ENCODE assay signal across 25 mouse cellular contexts in the genomic region with DNA sequence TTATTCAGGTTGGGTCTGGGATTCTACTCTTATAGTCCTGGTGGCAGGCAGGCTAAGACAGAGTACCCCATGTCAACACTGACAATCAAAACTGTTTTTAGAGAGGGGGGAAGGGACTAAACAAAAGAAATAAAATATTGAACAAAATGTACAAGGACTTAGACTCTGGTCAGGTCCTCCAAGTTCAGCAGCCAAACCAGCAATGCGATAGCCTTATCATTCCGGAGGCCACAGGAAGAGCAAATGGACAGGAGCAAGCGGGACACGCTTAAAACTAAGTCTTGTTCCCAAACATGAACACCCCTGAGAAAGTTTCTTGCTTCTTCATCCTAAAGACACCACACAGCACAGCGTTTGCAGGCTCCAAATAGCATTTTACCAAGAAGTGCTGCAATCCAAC. TPM values are rescaled to one million over a fixed set of nuclear protein-coding genes. Genes with fewer than 3 reads are reported as not detected.
DNase-seq lines count a peak whose midpoint lies in the region; ATAC-seq and TF ChIP-seq lines count a peak whose summit lies in the region.
"Had no signal": no experiment of that assay in that cellular context is flagged by ENCODE, and none has a peak within 500 bp of the region (broad histone marks: within the 10 kb centered on the region; RNA-seq: fewer than 3 reads in every experiment).

No protein-coding gene starts in this region.

- H3K4me1 ChIP-seq in embryonic facial prominence, embryonic 15.5 days: peaks cover 52% of the 10 kb centered on the region
- H3K4me1 ChIP-seq in embryonic facial prominence, embryonic 10.5 days: peaks cover 58% of the 10 kb centered on the region
- H3K4me1 ChIP-seq in heart, embryonic 12.5 days (replicated peaks): peaks cover 87% of the 10 kb centered on the region
- peaks cover 82% of the 10 kb centered on the region for H3K4me1 ChIP-seq in heart, embryonic 15.5 days (replicated peaks)
- peaks cover 81% of the 10 kb centered on the region for H3K4me1 ChIP-seq in heart, embryonic 10.5 days
- peaks cover 47% of the 10 kb centered on the region for H3K4me1 ChIP-seq in liver, adult 2 months (ENCODE audit: control insufficient read depth, insufficient read depth, low read length)
- peaks cover 37% of the 10 kb centered on the region for H3K4me1 ChIP-seq in liver, embryonic 11.5 days (replicated peaks; ENCODE audit: control insufficient read depth, insufficient read depth, low read length)

- H3K36me3 ChIP-seq in embryonic facial prominence, embryonic 15.5 days: no peaks in the 10 kb centered on the region
- H3K36me3 ChIP-seq in embryonic facial prominence, embryonic 10.5 days (replicated peaks): peaks cover 11% of the 10 kb centered on the region; the same call in 1 of the 2 replicates
- H3K36me3 ChIP-seq in heart, embryonic 12.5 days: peaks cover 23% of the 10 kb centered on the region
- H3K36me3 ChIP-seq in heart, embryonic 15.5 days: peaks cover 12% of the 10 kb centered on the region; the same call in 1 of the 2 replicates
- peaks cover 43% of the 10 kb centered on the region for H3K36me3 ChIP-seq in heart, embryonic 10.5 days
- no peaks in the 10 kb centered on the region for H3K36me3 ChIP-seq in liver, adult 2 months (ENCODE audit: control insufficient read depth, insufficient read depth, low read length)
- H3K36me3 ChIP-seq in liver, embryonic 11.5 days (ENCODE audit: control insufficient read depth, insufficient read depth, low read length): no peaks in the 10 kb centered on the region
- H3K36me3 ChIP-seq: forebrain, embryonic 15.5 days; G1E had no signal

- intact Hi-C loops in heart, postnatal 25 days (cut with DNase I): no loop called here

- ATAC-seq in embryonic facial prominence, embryonic 15.5 days (ENCODE audit: insufficient number of reproducible peaks, low FRiP score, low TSS enrichment, low read depth): no peak
- no peak for ATAC-seq in heart, embryonic 12.5 days (ENCODE audit: insufficient number of reproducible peaks, low FRiP score)
- no peak for ATAC-seq in heart, embryonic 15.5 days (replicated peaks; ENCODE audit: insufficient number of reproducible peaks, insufficient read depth, low FRiP score, low read depth)
- ATAC-seq in liver, embryonic 11.5 days (replicated peaks; ENCODE audit: low FRiP score): no peak
- ATAC-seq: activated CD4-positive, CD25-positive, alpha-beta regulatory T cell, adult 4 months; CD4-positive, CD25-positive, alpha-beta regulatory T cell, adult 4 months; forebrain, embryonic 13.5 days; forebrain, embryonic 15.5 days; Patski had no signal

- peaks cover 12% of the 10 kb centered on the region; the same call in 1 of the 2 replicates for H3K79me2 ChIP-seq in liver, adult 2 months (ENCODE audit: control insufficient read depth, insufficient read depth, low read length)

- no peak overlapping the region for H3K9ac ChIP-seq in embryonic facial prominence, embryonic 15.5 days
- H3K9ac ChIP-seq in heart, embryonic 12.5 days: no peak overlapping the region
- no peak overlapping the region for H3K9ac ChIP-seq in heart, embryonic 15.5 days
- H3K9ac ChIP-seq in liver, adult 2 months (ENCODE audit: low read depth, low read length): no peak overlapping the region
- no peak overlapping the region for H3K9ac ChIP-seq in liver, embryonic 11.5 days (ENCODE audit: low read depth, low read length)
- H3K9ac ChIP-seq: embryonic facial prominence, embryonic 13.5 days; forebrain, embryonic 13.5 days; forebrain, embryonic 15.5 days had no signal

- H3K4me3 ChIP-seq in embryonic facial prominence, embryonic 15.5 days (replicated peaks): no peak overlapping the region
- no peak overlapping the region for H3K4me3 ChIP-seq in embryonic facial prominence, embryonic 10.5 days
- no peak overlapping the region for H3K4me3 ChIP-seq in heart, embryonic 12.5 days
- no peak overlapping the region for H3K4me3 ChIP-seq in heart, embryonic 15.5 days
- no peak overlapping the region for H3K4me3 ChIP-seq in heart, embryonic 10.5 days
- no peak overlapping the region for H3K4me3 ChIP-seq in liver, adult 2 months (ENCODE audit: insufficient read depth, low read depth, low read length)
- no peak overlapping the region for H3K4me3 ChIP-seq in liver, embryonic 11.5 days (ENCODE audit: low read depth, low read length)
- H3K4me3 ChIP-seq: embryonic facial prominence, embryonic 13.5 days; forebrain, embryonic 13.5 days; forebrain, embryonic 15.5 days had no signal

- 0 out of 2 replicates have a peak overlapping the region, but pooled peaks have one; percentile 34 for H3K27ac ChIP-seq in embryonic facial prominence, embryonic 15.5 days (replicated peaks)
- H3K27ac ChIP-seq in embryonic facial prominence, embryonic 10.5 days (replicated peaks): no peak overlapping the region
- H3K27ac ChIP-seq in heart, embryonic 12.5 days (ENCODE audit: poor library complexity, severe bottlenecking): peak overlapping the region; percentile 44
- H3K27ac ChIP-seq in heart, embryonic 15.5 days: peak overlapping the region; percentile 94
- no peak overlapping the region for H3K27ac ChIP-seq in heart, embryonic 10.5 days
- no peak overlapping the region for H3K27ac ChIP-seq in liver, adult 2 months (replicated peaks; ENCODE audit: insufficient read depth, low read depth, low read length)
- H3K27ac ChIP-seq in liver, embryonic 11.5 days (ENCODE audit: low read depth, low read length): no peak overlapping the region
- H3K27ac ChIP-seq: embryonic facial prominence, embryonic 13.5 days; forebrain, embryonic 13.5 days; forebrain, embryonic 15.5 days had no signal

- 93% methylated on average over 5 of the region's 5 CpGs for WGBS in embryonic facial prominence, embryonic 15.5 days
- 94% methylated on average over 5 of the region's 5 CpGs for WGBS in embryonic facial prominence, embryonic 10.5 days
- 55% methylated on average over 5 of the region's 5 CpGs for WGBS in heart, embryonic 12.5 days
- 67% methylated on average over 5 of the region's 5 CpGs for WGBS in heart, embryonic 15.5 days
- 70% methylated on average over 5 of the region's 5 CpGs for WGBS in heart, embryonic 10.5 days
- 38% methylated on average over 5 of the region's 5 CpGs for WGBS in liver, adult 2 months
- WGBS in liver, embryonic 11.5 days: 83% methylated on average over 5 of the region's 5 CpGs

- TF ChIP-seq POLR2A in liver, adult 2 months (IDR thresholded peaks at IDR 0.05; ENCODE audit: extremely low read depth, insufficient read depth, low read length): no peak

- no peaks in the 10 kb centered on the region for H3K27me3 ChIP-seq in embryonic facial prominence, embryonic 15.5 days
- H3K27me3 ChIP-seq in embryonic facial prominence, embryonic 10.5 days (replicated peaks; ENCODE audit: low read depth, poor library complexity, severe bottlenecking): no peaks in the 10 kb centered on the region
- no peaks in the 10 kb centered on the region for H3K27me3 ChIP-seq in heart, embryonic 12.5 days (replicated peaks)
- no peaks in the 10 kb centered on the region for H3K27me3 ChIP-seq in heart, embryonic 15.5 days
- H3K27me3 ChIP-seq in heart, embryonic 10.5 days (ENCODE audit: insufficient read depth, poor library complexity, severe bottlenecking): no peaks in the 10 kb centered on the region
- no peaks in the 10 kb centered on the region for H3K27me3 ChIP-seq in liver, adult 2 months (ENCODE audit: control insufficient read depth, insufficient read depth, low read length)
- no peaks in the 10 kb centered on the region for H3K27me3 ChIP-seq in liver, embryonic 11.5 days (replicated peaks; ENCODE audit: control insufficient read depth, insufficient read depth, low read length)
- H3K27me3 ChIP-seq: CH12.LX; embryonic facial prominence, embryonic 13.5 days; forebrain, embryonic 13.5 days; forebrain, embryonic 15.5 days; Patski had no signal

- H3K9me3 ChIP-seq in embryonic facial prominence, embryonic 15.5 days (replicated peaks): no peaks in the 10 kb centered on the region
- H3K9me3 ChIP-seq in embryonic facial prominence, embryonic 10.5 days: no peaks in the 10 kb centered on the region
- no peaks in the 10 kb centered on the region for H3K9me3 ChIP-seq in heart, embryonic 12.5 days (replicated peaks)
- no peaks in the 10 kb centered on the region for H3K9me3 ChIP-seq in heart, embryonic 15.5 days (replicated peaks)
- no peaks in the 10 kb centered on the region for H3K9me3 ChIP-seq in heart, embryonic 10.5 days
- H3K9me3 ChIP-seq in liver, embryonic 11.5 days (ENCODE audit: control insufficient read depth, low read length): no peaks in the 10 kb centered on the region
- H3K9me3 ChIP-seq: embryonic facial prominence, embryonic 13.5 days; forebrain, embryonic 13.5 days; forebrain, embryonic 15.5 days; G1E had no signal

- no peak for TF ChIP-seq CTCF in liver, adult 2 months (IDR thresholded peaks at IDR 0.05; ENCODE audit: low read depth, low read length)

- DNase-seq in embryonic facial prominence, embryonic 10.5 days (ENCODE audit: low spot score): no peak
- DNase-seq in heart, postnatal 25 days (ENCODE audit: low spot score): no peak
- no peak for DNase-seq in heart, embryonic 10.5 days (ENCODE audit: low spot score)
- peak; percentile 51 for DNase-seq in liver, adult 2 months (ENCODE audit: extremely low read depth, low read depth, low spot score)
- DNase-seq in liver, embryonic 11.5 days (ENCODE audit: low spot score): no peak
- DNase-seq: adrenal gland, adult 8-10 months; adrenal gland, postnatal 14 days; adrenal gland, postnatal 36 days; B cell, adult 2 months; cerebellum, adult 11-12 months; cerebellum, adult 2 months; cerebellum, adult 9-10 months; cerebellum, postnatal 10 days; cerebellum, postnatal 25 days had no signal

- no peak overlapping the region for H3K4me2 ChIP-seq in embryonic facial prominence, embryonic 15.5 days (replicated peaks)
- H3K4me2 ChIP-seq in heart, embryonic 12.5 days: no peak overlapping the region
- no peak overlapping the region for H3K4me2 ChIP-seq in heart, embryonic 15.5 days
- no peak overlapping the region for H3K4me2 ChIP-seq in liver, embryonic 11.5 days
- H3K4me2 ChIP-seq: embryonic facial prominence, embryonic 13.5 days; forebrain, embryonic 13.5 days; forebrain, embryonic 15.5 days had no signal

RNA-seq across cellular contexts. Expression of a gene that starts 28.4 kb away (rescaled TPM):
- polyA plus RNA-seq in embryonic facial prominence, embryonic 15.5 days (2015; fragmentation: Nextera tagmentation; extraction: Ambion mirVana): 8.0 and 8.8 TPM in 2 replicates
- polyA plus RNA-seq in embryonic facial prominence, embryonic 10.5 days (2016; fragmentation: Nextera tagmentation; extraction: Ambion mirVana): 4.2 and 5.4 TPM in 2 replicates
- polyA plus RNA-seq in heart, embryonic 12.5 days (2016; fragmentation: Nextera tagmentation; extraction: Ambion mirVana): 24.0 and 25.8 TPM in 2 replicates
- total RNA-seq in heart, postnatal 25 days (2021): 10 to 100 TPM; 16.2 to 35.4 TPM
- 20.8 and 23.1 TPM in 2 replicates for polyA plus RNA-seq in heart, embryonic 15.5 days (2015; fragmentation: Nextera tagmentation; extraction: Ambion mirVana)
- polyA plus RNA-seq in heart, embryonic 10.5 days (2016; fragmentation: Nextera tagmentation; extraction: Ambion mirVana): 13.0 and 21.5 TPM in 2 replicates
- 6.2 and 9.7 TPM in 2 replicates for total RNA-seq in liver, adult 2 months (2014; rRNA removed)
- polyA plus RNA-seq in liver, adult 2 months (2012; rRNA removed): 5.1 and 6.6 TPM in 2 replicates
- 2.9 and 3.1 TPM in 2 replicates for polyA plus RNA-seq in liver, embryonic 11.5 days (2014; fragmentation: Nextera tagmentation; extraction: Ambion mirVana)

Comparison
In these comparisons a context has a peak if more than half of its experiments do, and no peak if none do; other contexts are left out.
1. H3K27ac ChIP-seq: peak in embryonic facial prominence, embryonic 15.5 days (single experiment), heart, embryonic 12.5 days (single experiment) and heart, embryonic 15.5 days (single experiment); none in embryonic facial prominence, embryonic 10.5 days (single experiment), heart, embryonic 10.5 days (single experiment), liver, adult 2 months (single experiment) and liver, embryonic 11.5 days (single experiment).